28 mouse cellular contexts compared by ENCODE assay signal in genomic region chr5:96388306-96388705, GRCm38 (mm10). TPM values are rescaled to one million over a fixed set of nuclear protein-coding genes. Genes with fewer than 3 reads are reported as not detected.
"Had no signal": no experiment of that assay in that cellular context is flagged by ENCODE, and none has a peak within 500 bp of the region (broad histone marks: within the 10 kb centered on the region; RNA-seq: fewer than 3 reads in every experiment).

No protein-coding gene starts in this region.

- H3K27me3 ChIP-seq: heart, embryonic 12.5 days; hindbrain, embryonic 13.5 days; hindbrain, embryonic 15.5 days; kidney, embryonic 15.5 days; limb, embryonic 12.5 days; liver, embryonic 13.5 days; liver, embryonic 15.5 days had no signal

- H3K9ac ChIP-seq: heart, embryonic 12.5 days; hindbrain, embryonic 13.5 days; hindbrain, embryonic 15.5 days; kidney, embryonic 15.5 days; limb, embryonic 12.5 days; liver, embryonic 13.5 days; liver, embryonic 15.5 days; liver, postnatal 0 days had no signal

- ATAC-seq: hindbrain, postnatal 0 days; intestine, embryonic 16.5 days; liver, postnatal 0 days had no signal

- H3K4me1 ChIP-seq: heart, embryonic 10.5 days; heart, embryonic 12.5 days; limb, embryonic 10.5 days; limb, embryonic 12.5 days; liver, embryonic 13.5 days; liver, embryonic 15.5 days had no signal

- H3K4me2 ChIP-seq: heart, embryonic 12.5 days; hindbrain, embryonic 13.5 days; hindbrain, embryonic 15.5 days; kidney, embryonic 15.5 days; limb, embryonic 12.5 days; liver, embryonic 11.5 days; liver, embryonic 13.5 days; liver, embryonic 15.5 days had no signal

- H3K4me3 ChIP-seq: heart, embryonic 10.5 days; heart, embryonic 12.5 days; hindbrain, embryonic 13.5 days; hindbrain, embryonic 15.5 days; kidney, embryonic 15.5 days; left cerebral cortex, adult 2 months; limb, embryonic 10.5 days; limb, embryonic 12.5 days; liver, embryonic 13.5 days; liver, embryonic 15.5 days had no signal

- DNase-seq: gastrocnemius, postnatal 14 days; gastrocnemius, postnatal 36 days; heart, adult 18-20 months; heart, postnatal 10 days; heart, postnatal 36 days; kidney, adult 11 months; kidney, adult 2 months; kidney, adult 9 months; kidney, postnatal 14 days; kidney, postnatal 36 days; layer of hippocampus, adult 9-11 months; liver; liver, embryonic 13.5 days; liver, postnatal 0 days had no signal

- H3K36me3 ChIP-seq: hindbrain, embryonic 13.5 days; hindbrain, embryonic 15.5 days; limb, embryonic 10.5 days; limb, embryonic 12.5 days; liver, embryonic 13.5 days; liver, embryonic 15.5 days had no signal

- H3K9me3 ChIP-seq: heart, embryonic 10.5 days; heart, embryonic 12.5 days; hindbrain, embryonic 13.5 days; hindbrain, embryonic 15.5 days; kidney, embryonic 15.5 days; limb, embryonic 10.5 days; limb, embryonic 12.5 days had no signal

- H3K27ac ChIP-seq: heart, embryonic 10.5 days; hindbrain, embryonic 13.5 days; hindbrain, embryonic 15.5 days; hindbrain, postnatal 0 days; kidney, embryonic 15.5 days; kidney, postnatal 0 days; left cerebral cortex, adult 2 months; limb, embryonic 10.5 days; limb, embryonic 12.5 days; liver, embryonic 13.5 days; liver, embryonic 15.5 days had no signal

RNA-seq across cellular contexts. Expression of gene Fras1, which starts 14.6 kb away (rescaled TPM):
- total RNA-seq: hematopoietic stem cell, adult 5-6 weeks had no signal
